Mouse (Mus musculus) heart, adult 2 months (tissue): ENCODE measurements at regions not wholly inside any gene's neighbourhood (a gene's known extent, or its start where the extent isn't known, plus 50 kb on each side); places are given as distances from the start of the nearest gene placed in this dataset.
A peak's percentile ranks its signal among the peaks of the same experiment; 100 is the strongest.

Experiments used
- DNase-seq, 2 experiments: peaks; one replicate each; pipeline ENCODE4 v3.0.0; 2021
- H3K27ac ChIP-seq: fragments of 200-600 bp; 2 replicates; pipeline ENCODE4 v1.8.1; 2022
- H3K27me3 ChIP-seq: fragments of 200-500 bp; 2 replicates; pipeline ENCODE4 v1.6.1; 2012; ENCODE audit warnings: mild to moderate bottlenecking, low read length, inconsistent platforms, mixed read lengths; ENCODE audit not compliant: control insufficient read depth, insufficient read depth
- H3K36me3 ChIP-seq: fragments of 200-500 bp; 2 replicates; pipeline ENCODE4 v1.6.1; 2012; ENCODE audit warnings: low read length, inconsistent platforms; ENCODE audit not compliant: control insufficient read depth, insufficient read depth
- H3K4me1 ChIP-seq: fragments of 200-500 bp; 2 replicates; pipeline ENCODE4 v1.6.1; 2011; ENCODE audit warnings: low read length; ENCODE audit not compliant: control insufficient read depth, insufficient read depth
- H3K4me3 ChIP-seq: fragments of 200-600 bp; 2 replicates; pipeline ENCODE4 v1.8.1; 2022
- H3K79me2 ChIP-seq: fragments of 200-500 bp; replicated peaks from 2 replicates; pipeline ENCODE4 v1.6.1; 2012; ENCODE audit warnings: mild to moderate bottlenecking, inconsistent platforms, low read length, moderate library complexity, mixed read lengths; ENCODE audit not compliant: control insufficient read depth, insufficient read depth
- H3K9ac ChIP-seq: fragments of 200-500 bp; 2 replicates; pipeline ENCODE4 v1.6.1; 2012; ENCODE audit warnings: low read depth, mild to moderate bottlenecking, control low read depth, inconsistent platforms, low read length, mixed read lengths
- CTCF ChIP-seq: fragments of 200-600 bp; IDR thresholded peaks from 2 replicates; pipeline ENCODE4 v1.8.1; 2022; ENCODE audit warnings: antibody characterized with exemption, mild to moderate bottlenecking, moderate library complexity
- EP300 ChIP-seq: fragments of 200-500 bp; IDR thresholded peaks from 2 replicates; pipeline ENCODE4 v1.6.1; 2011; ENCODE audit warnings: low read depth, low read length, control low read depth; ENCODE audit not compliant: insufficient read depth
- POLR2A ChIP-seq: fragments of 200-500 bp; IDR thresholded peaks from 2 replicates; pipeline ENCODE4 v1.6.1; 2011; ENCODE audit warnings: mild to moderate bottlenecking, low read depth, low read length, control low read depth; ENCODE audit not compliant: insufficient read depth
- WGBS: fragments of 180-500 bp; shearing (Covaris S2); methylation state at CpG from one replicate; pipeline ENCODE4 v1.1.7; 2018; 5-methylcytosine and 5-hydroxymethylcytosine counted together
- intact Hi-C: fragments of 180-260 bp; cut with DNase I; formaldehyde crosslinking; loops from one replicate; pipeline ENCODE4 v1.15.1; 2025

GRCm38 (mm10) chr2:128507591-128508243, 83.3 kb upstream of the Spdye4c start:
- 2% methylated on average over 11 of the region's 11 CpGs for WGBS
- no peaks in the 10 kb centered on the region; the same call in 1 of the 2 replicates for H3K36me3 ChIP-seq
- H3K79me2 ChIP-seq, result no peaks in the 10 kb centered on the region
- DNase-seq, result peak; percentile 57 to 77
- no peaks in the 10 kb centered on the region for H3K27me3 ChIP-seq
- peak overlapping the region; percentile 9; the same call in 1 of the 2 replicates for H3K27ac ChIP-seq
- intact Hi-C loops, result loop anchor here (1.0 kb wide), 1 partner anchor 37 kb away; no protein-coding TSS in a partner anchor
- no peak overlapping the region for H3K4me3 ChIP-seq
- no peak for TF ChIP-seq POLR2A
- no peak for TF ChIP-seq CTCF
- peak; percentile 90 for TF ChIP-seq EP300
- H3K4me1 ChIP-seq, result peaks cover 12% of the 10 kb centered on the region
- no peak overlapping the region for H3K9ac ChIP-seq

GRCm38 (mm10) chr2:128508244-128508605, 82.8 kb upstream of the Spdye4c start:
- no peak for TF ChIP-seq CTCF
- no peak for TF ChIP-seq EP300
- Histone ChIP-seq H3K27ac (no peak overlapping the region), H3K4me3 (no peak overlapping the region), H3K27me3 (no peaks in the 10 kb centered on the region), H3K4me1 (peaks cover 11% of the 10 kb centered on the region), H3K79me2 (no peaks in the 10 kb centered on the region), H3K9ac (no peak overlapping the region), H3K36me3 (no peaks in the 10 kb centered on the region; the same call in 1 of the 2 replicates)
- DNase-seq, result no peak
- intact Hi-C loops, result no loop called here
- WGBS, result 25% methylated on average over 2 of the region's 2 CpGs

GRCm38 (mm10) chr2:128511291-128511690, 79.7 kb upstream of the Spdye4c start:
- no peak for DNase-seq
- no peak overlapping the region for H3K9ac ChIP-seq
- TF ChIP-seq EP300, result no peak
- no peak for TF ChIP-seq CTCF
- TF ChIP-seq POLR2A, result no peak
- no peak overlapping the region for H3K4me3 ChIP-seq
- no peak overlapping the region for H3K27ac ChIP-seq
- H3K4me1 ChIP-seq, result peaks cover 9% of the 10 kb centered on the region
- no peaks in the 10 kb centered on the region for H3K27me3 ChIP-seq
- WGBS, result 87% methylated on average over 6 of the region's 6 CpGs
- intact Hi-C loops, result no loop called here
- no peaks in the 10 kb centered on the region for H3K79me2 ChIP-seq
- H3K36me3 ChIP-seq, result no peaks in the 10 kb centered on the region; the same call in 1 of the 2 replicates

- Histone ChIP-seq H3K27me3 (no peaks in the 10 kb centered on the region), H3K9ac (no peak overlapping the region), H3K4me1 (peaks cover 4% of the 10 kb centered on the region), H3K79me2 (no peaks in the 10 kb centered on the region), H3K36me3 (no peaks in the 10 kb centered on the region), H3K4me3 (no peak overlapping the region), H3K27ac (no peak overlapping the region)
- TF ChIP-seq EP300 (no peak), POLR2A (no peak), CTCF (no peak)
- intact Hi-C loops, result no loop called here
- no peak for DNase-seq
- WGBS, result 52% methylated on average over 6 of the region's 6 CpGs
Measured at GRCm38 (mm10) chr2:128512852-128513251, 78.2 kb upstream of the Spdye4c start.

- intact Hi-C loops, result no loop called here
- no peaks in the 10 kb centered on the region for H3K27me3 ChIP-seq
- H3K27ac ChIP-seq, result no peak overlapping the region
- H3K4me3 ChIP-seq, result no peak overlapping the region
- H3K4me1 ChIP-seq, result peaks cover 1% of the 10 kb centered on the region; the same call in 1 of the 2 replicates
- H3K9ac ChIP-seq, result no peak overlapping the region
- WGBS, result 81% methylated on average over 17 of the region's 17 CpGs
- no peak for TF ChIP-seq EP300
- no peak for TF ChIP-seq CTCF
- no peak for TF ChIP-seq POLR2A
- no peaks in the 10 kb centered on the region for H3K36me3 ChIP-seq
- DNase-seq, result no peak
- no peaks in the 10 kb centered on the region for H3K79me2 ChIP-seq
Measured at GRCm38 (mm10) chr2:128514463-128515290, 76.3 kb upstream of the Spdye4c start.

GRCm38 (mm10) chr2:128515701-128516100, 75.3 kb upstream of the Spdye4c start:
- no peak for DNase-seq
- H3K36me3 ChIP-seq, result no peaks in the 10 kb centered on the region
- 51% methylated on average over 5 of the region's 5 CpGs for WGBS
- no peaks in the 10 kb centered on the region for H3K79me2 ChIP-seq
- H3K4me3 ChIP-seq, result no peak overlapping the region
- TF ChIP-seq POLR2A (no peak), CTCF (no peak), EP300 (no peak)
- H3K27ac ChIP-seq, result no peak overlapping the region
- H3K9ac ChIP-seq, result no peak overlapping the region
- intact Hi-C loops, result no loop called here
- peaks cover 1% of the 10 kb centered on the region; the same call in 1 of the 2 replicates for H3K4me1 ChIP-seq
- no peaks in the 10 kb centered on the region for H3K27me3 ChIP-seq
